Mouse (Mus musculus): ENCODE data around the gene Serinc2. TPM values are rescaled to one million over a fixed set of nuclear protein-coding genes. Genes with fewer than 3 reads are reported as not detected.

Gene Serinc2
- total RNA-seq (2017): not detected in 3 replicates

DNA sequence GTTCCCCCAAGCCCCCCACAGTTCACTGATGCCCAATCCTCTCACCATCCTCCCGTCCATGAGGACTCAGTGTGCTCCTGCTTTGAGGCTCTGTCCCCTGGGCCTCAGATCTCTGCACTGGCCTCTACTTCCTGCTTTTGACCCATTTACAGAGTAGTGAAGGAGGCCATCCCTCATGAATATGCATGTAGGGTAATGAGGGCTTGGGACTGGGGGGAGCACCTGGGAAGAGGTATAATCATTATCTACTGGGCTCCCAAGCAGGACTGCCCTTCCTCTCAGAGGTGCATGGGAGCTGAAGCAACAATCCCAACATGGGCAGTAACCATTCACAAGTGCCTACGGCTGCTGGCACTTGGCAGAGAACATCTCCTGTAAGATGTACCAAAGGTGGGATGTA, at the start of gene Serinc2:
Gene Serinc2, minus strand, starts transcription at position 101 of the 400 bp plus-strand sequence.
- ATAC-seq (replicated peaks; ENCODE audit: insufficient number of reproducible peaks, low FRiP score, low TSS enrichment, poor library complexity, severe bottlenecking): no peak

DNA sequence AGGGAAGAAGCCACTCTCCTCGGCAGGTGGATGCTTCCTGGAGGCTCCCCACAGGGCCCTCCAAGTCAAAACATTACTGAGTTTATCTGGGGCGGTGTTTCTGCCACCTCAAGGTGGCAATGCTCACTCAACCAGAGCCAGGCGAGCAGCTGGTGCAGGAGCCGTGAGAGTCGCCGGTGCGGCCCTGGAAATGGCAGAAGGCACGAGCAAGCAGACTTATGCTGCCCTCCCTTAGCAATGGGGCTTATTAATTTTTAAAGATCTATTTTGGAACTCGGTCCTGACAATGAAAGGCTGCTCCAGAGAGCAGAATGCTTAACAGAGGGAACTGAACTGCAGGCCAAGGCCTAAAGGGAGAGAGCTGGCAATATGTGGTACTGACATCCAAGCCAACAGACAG, 48.4 kb upstream of the Serinc2 start:
- ATAC-seq (replicated peaks; ENCODE audit: insufficient number of reproducible peaks, low FRiP score, low TSS enrichment, poor library complexity, severe bottlenecking): no peak

DNA sequence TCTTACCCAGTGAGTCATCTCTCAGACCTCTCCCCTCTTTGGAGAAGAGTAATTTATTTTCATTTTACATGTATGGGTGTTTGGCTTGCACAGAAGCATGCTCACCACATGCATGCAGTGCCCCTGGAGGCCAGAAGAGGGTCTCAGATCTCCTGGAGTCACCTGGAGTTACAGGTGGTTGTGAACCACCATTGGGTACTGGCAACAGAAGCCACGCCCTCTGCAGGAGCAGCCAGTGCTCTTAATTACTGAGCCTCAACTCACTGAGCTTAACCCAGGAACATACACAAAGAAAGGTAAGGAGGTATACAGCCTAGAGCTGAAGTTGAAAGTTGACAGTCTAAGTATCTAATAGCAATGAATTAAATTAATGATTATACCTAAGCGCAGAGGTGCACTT, 46.4 kb upstream of the Serinc2 start:
- ATAC-seq (replicated peaks; ENCODE audit: insufficient number of reproducible peaks, low FRiP score, low TSS enrichment, poor library complexity, severe bottlenecking): no peak

DNA sequence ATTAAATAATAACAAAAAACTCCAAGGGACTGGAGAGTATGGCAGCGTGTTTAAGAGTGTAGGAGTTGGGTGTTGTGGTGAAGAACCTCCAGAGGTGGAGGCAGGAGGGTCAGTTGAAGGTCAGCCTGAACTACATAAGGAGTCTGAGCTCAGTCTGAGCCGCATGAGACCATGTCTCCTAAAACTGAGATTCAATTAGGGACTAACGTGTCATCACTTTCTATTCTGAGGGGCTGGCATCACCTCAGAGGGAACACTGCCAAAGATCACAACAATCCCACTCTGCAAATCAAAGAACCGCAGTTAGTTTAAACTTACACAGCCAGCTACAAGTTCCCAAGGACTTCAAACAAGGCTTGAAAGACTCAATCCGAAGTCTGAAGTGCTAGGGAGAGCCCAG, 44.6 kb upstream of the Serinc2 start:
- no peak for ATAC-seq (replicated peaks; ENCODE audit: insufficient number of reproducible peaks, low FRiP score, low TSS enrichment, poor library complexity, severe bottlenecking)

DNA sequence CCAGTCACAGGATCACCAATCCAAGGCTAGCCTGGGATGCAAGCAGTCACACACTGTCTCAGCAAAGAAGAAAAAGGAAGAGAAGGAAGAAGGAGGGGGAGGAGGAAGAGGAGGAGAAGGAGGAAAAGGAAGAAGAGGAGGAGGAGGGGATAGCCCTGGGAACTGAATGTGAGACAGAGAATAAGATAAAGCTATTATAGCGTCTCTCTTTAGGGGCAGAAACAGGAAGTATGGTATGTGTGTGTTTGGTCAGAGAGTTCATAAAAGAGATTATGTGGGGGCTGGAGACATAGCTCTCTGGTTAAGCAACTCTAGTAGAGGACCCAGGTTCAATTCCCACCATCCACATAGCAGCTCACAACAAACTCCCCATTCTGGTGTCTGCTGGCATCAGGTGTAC, 44.2 kb upstream of the Serinc2 start:
- no peak for ATAC-seq (replicated peaks; ENCODE audit: insufficient number of reproducible peaks, low FRiP score, low TSS enrichment, poor library complexity, severe bottlenecking)

DNA sequence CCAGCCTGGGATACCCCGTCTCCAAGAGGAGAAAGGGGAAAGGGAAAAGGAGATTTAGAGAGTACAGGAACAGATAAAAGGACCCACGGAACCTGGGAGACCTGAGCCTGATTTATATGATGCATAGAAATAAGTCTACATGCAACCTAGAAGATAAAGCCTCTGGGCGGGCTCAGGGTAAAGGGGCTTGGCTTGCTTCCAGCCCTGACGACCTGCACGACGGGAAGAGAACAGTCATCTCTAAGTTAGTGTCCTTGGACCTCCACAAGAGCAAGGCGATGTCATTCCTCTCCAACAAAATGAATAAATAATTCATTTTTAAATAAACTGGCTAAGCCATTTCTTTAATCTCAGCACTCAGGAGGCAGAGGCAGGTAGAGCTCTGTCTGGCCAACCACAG, 43.6 kb upstream of the Serinc2 start:
- no peak for ATAC-seq (replicated peaks; ENCODE audit: insufficient number of reproducible peaks, low FRiP score, low TSS enrichment, poor library complexity, severe bottlenecking)

DNA sequence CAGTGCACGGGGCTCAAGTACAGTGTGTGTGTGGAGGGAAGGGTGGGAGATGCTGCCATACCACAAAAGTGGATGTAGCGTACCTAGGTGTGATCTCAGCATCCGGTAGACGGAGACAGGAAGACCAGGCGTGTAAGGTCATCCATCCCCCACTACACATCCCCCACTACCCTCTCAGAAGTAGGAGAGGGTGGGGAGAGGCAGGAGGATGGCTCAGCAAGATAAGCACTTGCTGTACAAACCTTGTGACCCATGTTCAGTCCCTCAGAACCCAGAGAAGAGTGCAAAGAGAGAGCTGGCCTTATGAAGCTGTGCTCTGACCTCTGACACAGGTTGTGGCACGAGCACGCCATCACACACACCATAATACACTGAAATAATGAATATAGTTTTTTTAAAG, 42.6 kb upstream of the Serinc2 start:
- ATAC-seq (replicated peaks; ENCODE audit: insufficient number of reproducible peaks, low FRiP score, low TSS enrichment, poor library complexity, severe bottlenecking): no peak

DNA sequence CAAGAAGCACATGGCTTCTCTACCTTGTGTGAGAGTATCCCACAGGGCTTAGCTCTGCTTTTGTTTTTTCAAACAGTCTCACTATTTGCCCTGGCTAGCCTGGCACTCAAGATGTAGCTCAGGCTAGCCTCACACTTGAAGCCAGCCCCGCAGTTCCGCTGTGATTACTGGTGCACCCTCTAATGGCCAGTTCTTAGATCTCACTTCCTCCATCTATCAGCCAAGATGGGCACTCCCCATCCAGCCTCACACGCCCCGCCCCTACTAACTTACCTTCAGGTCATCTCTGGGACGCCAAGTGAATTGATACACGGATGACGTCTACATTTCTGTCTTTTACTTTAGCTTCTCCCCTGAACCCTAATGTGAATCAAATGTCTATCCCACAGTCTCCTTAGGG, 40.6 kb upstream of the Serinc2 start:
- no peak for ATAC-seq (replicated peaks; ENCODE audit: insufficient number of reproducible peaks, low FRiP score, low TSS enrichment, poor library complexity, severe bottlenecking)

DNA sequence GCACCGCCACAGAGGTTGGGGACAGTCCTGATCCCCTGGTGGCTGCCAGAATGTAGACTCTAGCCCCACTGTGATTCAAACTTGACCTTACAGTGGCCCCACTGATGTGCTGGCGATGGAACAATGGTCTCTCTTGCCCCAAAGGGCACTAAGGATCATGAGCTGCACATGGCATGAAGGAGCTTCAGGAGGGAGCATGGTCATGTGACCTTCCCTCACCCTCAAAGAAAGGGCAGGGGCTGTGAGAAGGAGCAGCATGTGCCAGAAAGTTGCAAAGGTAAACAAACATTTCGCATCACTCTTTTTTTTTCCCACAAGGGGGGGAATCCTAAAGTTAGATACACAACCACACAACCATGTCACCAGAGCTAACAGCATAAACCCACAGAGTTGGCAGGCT, 39.1 kb upstream of the Serinc2 start:
- ATAC-seq (replicated peaks; ENCODE audit: insufficient number of reproducible peaks, low FRiP score, low TSS enrichment, poor library complexity, severe bottlenecking): no peak

DNA sequence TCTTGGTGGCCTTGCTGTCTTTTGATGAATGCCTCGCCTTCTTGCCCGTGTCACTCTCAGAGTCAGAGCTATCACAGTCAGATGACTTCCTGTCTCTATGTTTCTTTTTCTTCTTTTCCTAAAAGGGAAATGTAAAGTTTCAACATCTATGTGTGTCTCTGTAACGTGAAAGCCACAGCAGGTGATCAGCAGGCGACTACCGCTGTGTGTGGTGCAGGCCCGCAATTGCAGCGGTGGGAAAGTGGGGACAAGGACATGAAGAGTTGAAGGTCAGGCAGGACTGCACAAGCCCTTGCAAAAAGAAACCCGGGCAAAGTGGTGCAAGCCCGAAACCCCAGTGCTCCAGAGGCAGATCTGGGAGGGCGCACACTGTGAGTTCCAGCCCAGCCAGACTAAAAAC, 37.7 kb upstream of the Serinc2 start:
- ATAC-seq (replicated peaks; ENCODE audit: insufficient number of reproducible peaks, low FRiP score, low TSS enrichment, poor library complexity, severe bottlenecking): no peak

DNA sequence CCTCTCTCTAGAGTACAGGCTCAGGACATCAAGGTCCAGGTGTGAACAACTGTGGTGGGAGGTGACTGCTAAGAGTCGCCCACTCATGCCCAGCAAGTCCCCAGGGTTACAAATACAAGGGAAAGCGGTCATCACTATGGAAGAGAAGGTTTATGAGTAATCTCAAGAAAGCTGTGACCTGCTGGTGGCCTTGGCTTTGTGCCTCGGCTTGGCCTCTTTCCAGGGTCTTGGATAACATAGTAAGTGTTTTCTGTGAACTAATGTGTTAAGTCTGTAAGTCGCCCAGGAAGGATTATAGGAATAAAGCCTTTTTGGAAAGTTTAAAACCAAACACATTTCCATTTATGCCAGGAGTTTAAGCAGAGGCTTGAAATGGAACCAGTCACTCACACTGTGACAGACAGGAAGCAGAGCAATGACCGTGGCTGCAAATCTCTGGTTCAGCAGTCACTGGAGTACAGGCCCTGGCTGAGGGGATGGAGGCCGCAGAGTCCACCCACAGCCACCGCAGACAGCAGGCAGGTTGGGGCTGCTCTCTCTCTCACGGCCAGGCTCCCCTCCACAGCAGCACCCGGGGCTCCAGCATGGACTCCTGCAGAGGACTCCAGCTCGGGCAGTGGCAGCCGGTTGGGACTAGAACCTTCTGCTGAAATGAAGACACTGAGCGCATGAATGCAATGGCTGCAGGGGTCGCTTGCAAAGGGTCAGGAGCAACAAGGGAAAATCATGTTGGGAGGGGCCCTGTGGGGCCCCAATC, 36.9 kb upstream of the Serinc2 start:
- no peak for ATAC-seq (replicated peaks; ENCODE audit: insufficient number of reproducible peaks, low FRiP score, low TSS enrichment, poor library complexity, severe bottlenecking)

DNA sequence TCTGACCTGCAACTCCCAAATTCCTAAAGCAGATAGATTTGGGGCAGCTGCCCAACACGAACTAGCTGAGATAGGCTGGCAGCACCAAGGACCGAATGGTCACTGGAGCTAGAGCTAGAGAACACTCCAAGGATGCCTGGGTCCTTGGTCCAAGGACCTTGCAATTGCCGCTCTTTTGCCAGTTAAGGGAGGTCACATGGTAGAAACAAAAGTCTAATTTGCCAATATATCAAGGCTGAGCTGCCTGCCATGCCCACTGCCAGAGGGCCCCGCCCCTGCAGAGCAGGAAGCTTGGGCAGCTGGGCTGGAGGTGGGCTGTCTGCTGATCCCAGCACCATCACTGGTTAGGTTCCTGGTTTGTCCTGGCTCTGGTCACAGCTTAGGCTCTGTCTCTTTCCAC, 34.5 kb upstream of the Serinc2 start:
- ATAC-seq (replicated peaks; ENCODE audit: insufficient number of reproducible peaks, low FRiP score, low TSS enrichment, poor library complexity, severe bottlenecking): no peak

DNA sequence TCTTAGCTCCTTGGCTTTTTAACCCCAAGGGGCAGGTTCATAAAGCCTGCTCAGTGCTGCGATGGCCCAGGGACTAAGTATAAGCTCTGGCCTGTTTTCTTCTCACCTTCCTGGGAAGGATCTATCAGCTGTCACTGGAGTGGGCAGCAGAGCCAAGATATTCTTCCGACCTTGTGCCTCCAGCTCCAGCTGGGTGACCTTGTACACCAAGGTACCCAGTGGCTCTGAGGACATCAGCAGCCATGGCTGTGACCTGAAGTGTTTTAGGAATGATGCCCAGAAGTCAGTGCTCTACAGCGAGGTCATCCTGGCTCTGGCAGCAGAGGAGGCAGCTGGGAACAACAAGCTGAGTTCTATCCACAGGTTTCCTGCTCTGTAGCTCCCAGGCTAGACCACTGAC, 33.5 kb upstream of the Serinc2 start:
- ATAC-seq (replicated peaks; ENCODE audit: insufficient number of reproducible peaks, low FRiP score, low TSS enrichment, poor library complexity, severe bottlenecking): no peak

DNA sequence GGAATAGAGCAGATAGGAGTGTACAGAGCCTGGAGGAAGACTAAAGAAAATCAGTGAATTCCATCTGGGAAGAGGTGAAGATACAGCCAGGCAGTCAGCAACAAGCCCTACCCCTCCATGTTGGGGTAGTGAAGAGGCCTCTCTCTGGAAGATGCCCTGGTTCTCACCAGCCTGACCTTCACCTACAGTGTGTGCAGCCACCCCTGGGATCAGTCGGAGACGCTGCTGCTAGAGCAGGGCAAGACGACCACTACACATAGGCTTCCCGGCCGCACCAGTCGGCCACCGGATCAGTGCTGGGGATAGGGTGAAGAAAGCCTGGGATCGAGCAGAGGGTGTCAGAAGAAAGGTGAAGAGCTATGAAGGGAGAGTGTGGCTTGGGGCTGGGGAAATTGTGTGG, 30.2 kb upstream of the Serinc2 start:
- ATAC-seq (replicated peaks; ENCODE audit: insufficient number of reproducible peaks, low FRiP score, low TSS enrichment, poor library complexity, severe bottlenecking): no peak

DNA sequence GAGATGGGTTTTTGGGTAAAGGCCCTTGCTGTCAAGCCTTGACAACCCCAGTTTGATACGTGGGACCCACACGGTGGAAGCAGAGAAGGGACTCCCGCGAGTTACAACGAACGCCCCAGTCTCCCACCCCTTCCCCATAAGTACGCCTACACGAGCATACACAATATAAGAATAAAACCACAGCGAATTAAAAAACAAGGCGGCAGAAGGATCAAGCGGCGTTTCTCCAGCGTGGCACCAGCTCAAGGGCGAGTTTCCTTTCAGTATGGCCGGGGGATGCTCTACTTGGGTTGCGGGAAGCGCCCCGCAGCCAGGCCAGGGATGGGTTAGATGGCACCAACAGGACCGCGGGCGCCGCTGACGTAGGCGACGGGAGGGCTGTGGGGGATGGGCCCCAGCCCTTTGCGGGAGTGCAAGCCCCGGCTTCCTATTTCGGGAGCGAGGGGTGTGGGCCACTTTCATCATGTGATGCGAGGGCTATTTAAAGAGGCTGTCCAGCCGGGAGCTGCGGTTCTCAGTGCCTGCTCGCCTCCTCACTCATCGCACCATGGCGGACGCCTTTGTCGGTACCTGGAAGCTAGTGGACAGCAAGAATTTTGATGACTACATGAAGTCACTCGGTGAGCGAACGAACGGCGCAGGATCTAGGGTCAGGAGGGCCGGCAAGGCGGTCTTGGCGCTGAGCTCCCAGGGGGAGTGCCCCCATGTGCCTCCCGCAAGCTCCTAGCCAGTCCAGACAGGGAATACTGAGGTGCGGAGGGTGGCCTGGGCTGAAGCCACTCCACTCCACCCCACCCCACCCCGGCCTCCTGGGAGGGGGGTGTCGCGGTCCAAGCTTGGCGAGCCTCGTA, 29.5 kb upstream of the Serinc2 start, which contains the start of the genes Fabp3 and Gm10570:
Gene Fabp3, plus strand, starts transcription at position 365 of the 851 bp plus-strand sequence.
Gene Gm10570, minus strand, starts transcription at position 444 of the 851 bp plus-strand sequence.
- ATAC-seq (replicated peaks; ENCODE audit: insufficient number of reproducible peaks, low FRiP score, low TSS enrichment, poor library complexity, severe bottlenecking): no peak

DNA sequence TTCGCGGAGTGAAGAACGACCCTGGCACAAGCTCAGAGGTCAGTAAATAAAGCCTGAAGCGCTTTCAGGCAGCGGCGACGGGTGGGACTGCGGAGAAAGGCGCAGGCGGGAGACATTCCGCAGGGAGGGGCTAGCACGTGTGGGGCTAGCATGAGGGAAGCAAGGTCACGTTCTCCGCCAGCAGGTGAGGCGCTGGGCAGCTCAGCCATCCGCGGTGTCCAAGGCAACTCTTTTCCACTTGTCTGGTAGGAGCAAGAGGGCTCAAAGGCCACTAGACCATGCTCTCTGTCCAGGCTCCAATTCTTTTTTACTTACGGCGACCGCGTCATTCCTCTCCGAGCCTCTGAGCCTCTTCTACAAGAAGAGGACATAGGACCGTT, 28.8 kb upstream of the Serinc2 start:
- ATAC-seq (replicated peaks; ENCODE audit: insufficient number of reproducible peaks, low FRiP score, low TSS enrichment, poor library complexity, severe bottlenecking): no peak

DNA sequence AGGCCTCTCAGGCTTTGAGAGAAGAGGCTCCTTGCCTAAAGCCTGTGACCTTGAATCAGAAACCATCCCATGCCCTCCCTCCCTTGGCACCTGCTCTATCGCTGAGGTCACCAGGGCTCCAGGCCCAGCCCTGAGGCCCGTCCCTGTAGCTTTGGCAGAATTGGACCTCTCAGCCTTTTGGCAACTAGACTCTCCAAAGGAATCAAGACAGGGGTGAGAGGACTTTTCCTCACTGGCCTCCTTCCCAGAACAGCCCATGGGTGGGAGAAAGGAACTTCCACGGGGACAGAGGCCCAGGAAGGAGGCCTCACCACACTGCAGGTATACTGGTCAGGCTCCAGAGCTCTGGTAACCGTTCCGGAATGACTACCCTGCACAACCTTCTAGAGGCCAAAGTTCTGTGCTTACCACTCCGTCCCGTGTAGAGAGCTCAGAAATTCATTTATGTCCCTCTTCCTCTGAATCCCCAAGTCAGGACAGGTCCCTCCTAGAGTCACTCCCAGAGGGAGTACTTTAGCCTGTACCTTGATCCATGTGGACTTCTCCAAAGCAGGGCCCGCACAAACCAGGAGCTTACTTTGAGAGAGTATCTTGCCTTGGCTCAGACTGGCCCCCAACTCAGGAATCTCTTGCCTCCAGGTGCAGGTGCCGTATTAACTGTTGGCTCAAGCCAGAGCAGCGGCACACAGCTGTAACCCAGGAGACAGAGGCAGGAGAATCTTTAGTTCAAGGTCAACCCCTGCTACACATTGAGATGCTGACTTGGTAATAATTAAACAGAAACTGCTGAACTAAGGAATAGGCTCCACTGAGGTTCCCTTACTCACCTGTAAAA, 28.0 kb upstream of the Serinc2 start:
- ATAC-seq (replicated peaks; ENCODE audit: insufficient number of reproducible peaks, low FRiP score, low TSS enrichment, poor library complexity, severe bottlenecking): no peak

DNA sequence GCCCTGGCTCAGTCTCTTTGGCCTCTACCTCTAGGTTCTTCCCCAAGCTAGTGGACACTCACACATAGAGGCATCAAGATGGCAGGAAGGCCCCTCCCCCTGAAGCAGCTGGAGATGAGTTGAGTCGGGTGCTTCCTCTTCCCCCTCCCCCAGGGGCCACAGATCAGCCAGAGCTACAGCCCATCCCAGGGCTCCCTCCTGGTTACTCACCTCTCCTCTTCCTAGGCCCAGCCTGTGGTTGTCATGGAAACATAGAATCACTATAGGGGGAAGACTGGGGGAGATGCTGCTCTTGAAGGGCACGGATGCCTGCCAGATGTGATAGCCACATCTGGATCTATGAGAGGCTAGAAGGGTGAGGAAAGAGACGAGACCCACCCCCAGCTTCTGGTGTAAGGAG, 25.7 kb upstream of the Serinc2 start:
- no peak for ATAC-seq (replicated peaks; ENCODE audit: insufficient number of reproducible peaks, low FRiP score, low TSS enrichment, poor library complexity, severe bottlenecking)

DNA sequence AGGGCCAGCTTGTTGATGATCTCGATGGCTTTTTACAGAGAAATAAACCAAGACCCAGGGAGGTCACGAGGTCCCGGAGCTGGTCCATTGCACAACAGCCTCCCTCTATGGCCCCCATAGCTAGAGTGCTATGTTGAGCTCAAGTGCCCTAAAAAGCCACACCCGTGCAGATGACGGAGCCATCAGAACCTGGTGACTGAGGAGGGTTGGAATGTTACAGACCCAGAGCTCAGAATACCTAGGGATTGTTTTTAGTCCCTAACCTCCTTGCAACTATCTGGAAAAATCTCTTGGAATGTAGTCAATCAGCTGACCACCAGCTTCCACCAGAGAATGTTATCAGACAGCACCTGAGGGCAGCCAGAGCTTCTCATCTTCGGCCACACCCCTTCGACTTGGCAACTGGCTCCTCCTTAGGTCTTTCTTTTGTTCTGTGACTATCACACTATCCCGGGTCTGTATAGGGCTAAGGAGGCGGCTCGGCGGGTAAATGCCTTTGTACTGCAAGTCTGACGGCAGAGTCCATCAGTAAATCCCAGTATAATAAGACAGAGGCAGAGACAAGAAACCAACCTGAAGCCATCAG, 23.4 kb upstream of the Serinc2 start:
- no peak for ATAC-seq (replicated peaks; ENCODE audit: insufficient number of reproducible peaks, low FRiP score, low TSS enrichment, poor library complexity, severe bottlenecking)
